Mouse (Mus musculus) liver, postnatal 0 days (tissue): Measurements from ENCODE around the gene Klf4. TPM values are rescaled to one million over a fixed set of nuclear protein-coding genes. Genes with fewer than 3 reads are reported as not detected.
A peak's percentile ranks its signal among the peaks of the same experiment; 100 is the strongest.

Source experiments
- ATAC-seq: fragments of 200-750 bp; cut with Nextera tagmentation; 2 replicates; pipeline ENCODE4 v1.8.0; 2017; ENCODE audit warnings: mild to moderate bottlenecking, moderate library complexity
- DNase-seq: peaks from one replicate; pipeline ENCODE4 v3.0.0-alpha.2; 2016
- H3K27ac ChIP-seq: fragments of 300-500 bp; sonication (generic); 2 replicates; pipeline ENCODE4 v1.5.1; 2014; ENCODE audit warnings: antibody characterized with exemption, moderate library complexity, mild to moderate bottlenecking, low read depth
- H3K27me3 ChIP-seq: fragments of 300-500 bp; sonication (generic); 2 replicates; pipeline ENCODE4 v1.6.1; 2014; ENCODE audit warnings: low read length, control low read depth, mixed read lengths; ENCODE audit not compliant: insufficient read depth
- H3K36me3 ChIP-seq: fragments of 300-500 bp; sonication (generic); replicated peaks from 2 replicates; pipeline ENCODE4 v1.6.1; 2014; ENCODE audit warnings: mild to moderate bottlenecking, control low read depth, low read length, moderate library complexity, mixed read lengths; ENCODE audit not compliant: insufficient read depth
- H3K4me1 ChIP-seq: fragments of 300-500 bp; sonication (generic); 2 replicates; pipeline ENCODE4 v1.6.1; 2014; ENCODE audit warnings: antibody characterized with exemption, mild to moderate bottlenecking, control low read depth; ENCODE audit not compliant: insufficient read depth
- H3K4me2 ChIP-seq: fragments of 300-500 bp; sonication (generic); 2 replicates; pipeline ENCODE4 v1.6.1; 2014; ENCODE audit warnings: low read depth, mild to moderate bottlenecking, low read length, moderate library complexity, mixed read lengths
- H3K4me3 ChIP-seq: fragments of 300-500 bp; sonication (generic); 2 replicates; pipeline ENCODE4 v1.5.1; 2014; ENCODE audit warnings: low read depth, low read length
- H3K9ac ChIP-seq: fragments of 300-500 bp; sonication (generic); replicated peaks from 2 replicates; pipeline ENCODE4 v1.6.1; 2014; ENCODE audit warnings: mild to moderate bottlenecking, moderate library complexity
- H3K9me3 ChIP-seq: fragments of 300-500 bp; sonication (generic); 2 replicates; pipeline ENCODE4 v1.6.1; 2016; ENCODE audit warnings: mild to moderate bottlenecking, control low read depth, low read length, mixed read lengths
- CTCF ChIP-seq: sonication (generic); IDR thresholded peaks from 2 replicates; pipeline ENCODE4 v1.5.1; 2016; ENCODE audit warnings: antibody characterized with exemption, low read depth
- EP300 ChIP-seq: IDR thresholded peaks from 2 replicates; pipeline ENCODE4 v1.6.1; 2016; ENCODE audit warnings: antibody characterized with exemption, low read depth, mild to moderate bottlenecking
- WGBS: fragments of 180-500 bp; shearing (Covaris S2); extraction: QIAGEN DNeasy Blood & Tissue Kit; methylation state at CpG from one replicate; pipeline ENCODE4 v1.1.7; 2014; ENCODE audit not compliant: insufficient replicate concordance; 5-methylcytosine and 5-hydroxymethylcytosine counted together
- polyA plus RNA-seq: library from polyadenylated mRNA; unstranded; fragments of >200 nt; fragmentation: Nextera tagmentation; extraction: Ambion mirVana; gene quantifications from 2 replicates; pipeline ENCODE4 v1.2.1, GENCODE M21; 2015

Gene Klf4
- polyA plus RNA-seq, 1 experiment from 2014 or later, result 1.1 TPM

GRCm38 (mm10) chr4:55528404-55528803, 3.9 kb downstream of the Klf4 start:
- TF ChIP-seq CTCF, result no peak
- TF ChIP-seq EP300, result no peak
- peaks cover 21% of the 10 kb centered on the region for H3K4me1 ChIP-seq
- 83% methylated on average over 3 of the region's 4 CpGs for WGBS
- H3K9ac ChIP-seq, result no peak overlapping the region
- H3K4me3 ChIP-seq, result no peak overlapping the region
- H3K27me3 ChIP-seq, result peaks cover 46% of the 10 kb centered on the region
- DNase-seq (no peak), ATAC-seq (no peak)
- H3K9me3 ChIP-seq, result no peaks in the 10 kb centered on the region
- H3K36me3 ChIP-seq, result no peaks in the 10 kb centered on the region
- no peak overlapping the region for H3K27ac ChIP-seq
- H3K4me2 ChIP-seq, result no peak overlapping the region

DNA sequence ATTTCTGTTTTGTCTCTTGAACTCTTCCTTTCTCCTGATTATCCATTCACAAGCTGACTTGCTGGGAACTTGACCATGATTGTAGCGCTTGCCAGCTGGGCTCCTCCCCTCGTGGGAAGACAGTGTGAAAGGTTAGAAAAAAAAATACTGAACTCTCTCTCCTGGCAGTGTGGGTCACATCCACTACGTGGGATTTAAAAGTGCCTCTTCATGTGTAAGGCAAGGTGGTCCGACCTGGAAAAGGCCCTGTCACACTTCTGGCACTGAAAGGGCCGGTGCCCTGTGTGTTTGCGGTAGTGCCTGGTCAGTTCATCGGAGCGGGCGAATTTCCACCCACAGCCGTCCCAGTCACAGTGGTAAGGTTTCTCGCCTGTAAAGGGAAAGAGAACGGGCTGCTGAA, 4.3 kb downstream of the Klf4 start:
- DNase-seq (no peak), ATAC-seq (no peak)
- Histone ChIP-seq H3K27me3 (peaks cover 41% of the 10 kb centered on the region), H3K27ac (no peak overlapping the region), H3K4me3 (no peak overlapping the region), H3K4me1 (peaks cover 18% of the 10 kb centered on the region), H3K36me3 (no peaks in the 10 kb centered on the region), H3K4me2 (no peak overlapping the region), H3K9me3 (no peaks in the 10 kb centered on the region), H3K9ac (no peak overlapping the region)
- no peak for TF ChIP-seq EP300
- no peak for TF ChIP-seq CTCF
- 81% methylated on average over 12 of the region's 12 CpGs for WGBS

GRCm38 (mm10) chr4:55526247-55527115, 5.8 kb downstream of the Klf4 start:
- H3K9ac ChIP-seq, result no peak overlapping the region
- TF ChIP-seq CTCF, result peak; percentile 36
- no peak for TF ChIP-seq EP300
- H3K4me1 ChIP-seq, result peaks cover 14% of the 10 kb centered on the region
- WGBS, result 67% methylated on average over 5 of the region's 5 CpGs
- H3K4me3 ChIP-seq, result no peak overlapping the region
- peaks cover 30% of the 10 kb centered on the region for H3K27me3 ChIP-seq
- H3K9me3 ChIP-seq, result no peaks in the 10 kb centered on the region
- DNase-seq (no peak), ATAC-seq (no peak)
- H3K4me2 ChIP-seq, result no peak overlapping the region
- no peaks in the 10 kb centered on the region for H3K36me3 ChIP-seq
- no peak overlapping the region for H3K27ac ChIP-seq

DNA sequence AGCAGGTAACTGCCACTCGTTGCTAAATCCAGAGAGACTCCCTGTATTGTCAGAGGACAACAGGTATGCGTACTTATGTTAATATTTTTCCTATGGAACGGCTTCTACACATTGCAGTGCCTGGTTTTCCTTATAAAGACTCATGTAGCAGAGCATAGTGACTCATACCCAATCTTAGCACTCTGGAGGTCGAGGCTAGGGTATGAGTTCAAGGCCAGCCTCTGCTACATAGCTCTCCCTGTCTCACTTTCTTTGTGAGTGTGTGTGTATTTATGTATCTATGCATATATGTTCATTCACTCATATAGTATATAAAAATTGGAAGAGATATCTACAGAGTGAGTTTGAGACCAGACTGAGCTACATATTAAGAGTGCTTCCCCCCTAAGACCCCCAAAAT, 8.3 kb downstream of the Klf4 start:
- Histone ChIP-seq H3K27me3 (peaks cover 14% of the 10 kb centered on the region; the same call in 1 of the 2 replicates), H3K36me3 (no peaks in the 10 kb centered on the region), H3K9ac (no peak overlapping the region), H3K4me1 (no peaks in the 10 kb centered on the region), H3K4me3 (no peak overlapping the region), H3K9me3 (no peaks in the 10 kb centered on the region), H3K4me2 (no peak overlapping the region), H3K27ac (no peak overlapping the region)
- no peak for DNase-seq
- 62% methylated on average over 4 of the region's 4 CpGs for WGBS
- TF ChIP-seq EP300 (no peak), CTCF (no peak)
- no peak for ATAC-seq

DNA sequence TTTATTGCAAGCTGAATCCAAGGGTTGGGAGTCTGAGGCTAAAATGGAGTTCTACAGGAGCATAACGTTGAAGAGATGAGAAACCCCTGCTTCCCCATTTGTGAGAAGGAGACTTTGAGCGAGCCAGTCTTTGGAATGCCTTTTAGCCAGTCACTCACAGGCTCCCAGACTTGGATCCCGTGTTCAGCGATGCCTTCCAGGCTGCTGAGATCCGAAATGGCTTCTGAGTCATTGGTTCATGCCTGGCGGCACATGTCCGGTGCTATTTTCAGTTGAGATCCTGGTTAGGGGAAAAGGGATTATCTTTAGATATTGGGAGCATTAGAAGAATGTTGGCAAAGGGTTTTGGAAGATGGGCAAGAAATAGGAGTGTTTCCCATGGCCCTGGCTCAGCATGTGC, 14.8 kb downstream of the Klf4 start:
- H3K27ac ChIP-seq, result no peak overlapping the region
- H3K9ac ChIP-seq, result no peak overlapping the region
- no peaks in the 10 kb centered on the region for H3K36me3 ChIP-seq
- H3K4me1 ChIP-seq, result no peaks in the 10 kb centered on the region
- H3K9me3 ChIP-seq, result no peaks in the 10 kb centered on the region
- TF ChIP-seq CTCF, result no peak
- no peak for TF ChIP-seq EP300
- WGBS, result 73% methylated on average over 7 of the region's 7 CpGs
- H3K4me2 ChIP-seq, result no peak overlapping the region
- no peak for DNase-seq
- H3K27me3 ChIP-seq, result peaks cover 18% of the 10 kb centered on the region
- ATAC-seq, result no peak
- no peak overlapping the region for H3K4me3 ChIP-seq

- Histone ChIP-seq H3K9ac (no peak overlapping the region), H3K4me3 (no peak overlapping the region), H3K27me3 (peaks cover 18% of the 10 kb centered on the region), H3K36me3 (no peaks in the 10 kb centered on the region), H3K9me3 (no peaks in the 10 kb centered on the region), H3K27ac (no peak overlapping the region), H3K4me1 (no peaks in the 10 kb centered on the region), H3K4me2 (no peak overlapping the region)
- ATAC-seq (peak; percentile 66), DNase-seq (no peak)
- WGBS, result 64% methylated on average over 8 of the region's 8 CpGs
- TF ChIP-seq CTCF (no peak), EP300 (no peak)
These were observed 16.2 kb downstream of the Klf4 start for GRCm38 (mm10) chr4:55516048-55516447.
